Mouse (Mus musculus) adrenal gland, adult 2 months (tissue): ENCODE measurements around the gene Flywch2. TPM values are rescaled to one million over a fixed set of nuclear protein-coding genes. Genes with fewer than 3 reads are reported as not detected.
"Not testable (repeated sequence)": the region's sequence is repeated elsewhere in the genome, so short reads cannot be mapped to it uniquely, and the experiment has no call there.

Source experiments
- DNase-seq: peaks from one replicate; pipeline ENCODE4 v3.0.0; 2021
- polyA plus RNA-seq: library from polyadenylated mRNA; depleted of rRNA; stranded (reverse); fragments of >200 nt; gene quantifications from 2 replicates; pipeline ENCODE4 v1.2.3, GENCODE M21; 2012
- total RNA-seq, 2 experiments: library from RNA; stranded (reverse); gene quantifications; 2 replicates each; pipeline ENCODE4 v1.2.3; 2021

The Flywch2 gene
- total and polyA plus RNA-seq, 3 experiments: 4.3 to 8.7 (median 6.7) TPM

DNA sequence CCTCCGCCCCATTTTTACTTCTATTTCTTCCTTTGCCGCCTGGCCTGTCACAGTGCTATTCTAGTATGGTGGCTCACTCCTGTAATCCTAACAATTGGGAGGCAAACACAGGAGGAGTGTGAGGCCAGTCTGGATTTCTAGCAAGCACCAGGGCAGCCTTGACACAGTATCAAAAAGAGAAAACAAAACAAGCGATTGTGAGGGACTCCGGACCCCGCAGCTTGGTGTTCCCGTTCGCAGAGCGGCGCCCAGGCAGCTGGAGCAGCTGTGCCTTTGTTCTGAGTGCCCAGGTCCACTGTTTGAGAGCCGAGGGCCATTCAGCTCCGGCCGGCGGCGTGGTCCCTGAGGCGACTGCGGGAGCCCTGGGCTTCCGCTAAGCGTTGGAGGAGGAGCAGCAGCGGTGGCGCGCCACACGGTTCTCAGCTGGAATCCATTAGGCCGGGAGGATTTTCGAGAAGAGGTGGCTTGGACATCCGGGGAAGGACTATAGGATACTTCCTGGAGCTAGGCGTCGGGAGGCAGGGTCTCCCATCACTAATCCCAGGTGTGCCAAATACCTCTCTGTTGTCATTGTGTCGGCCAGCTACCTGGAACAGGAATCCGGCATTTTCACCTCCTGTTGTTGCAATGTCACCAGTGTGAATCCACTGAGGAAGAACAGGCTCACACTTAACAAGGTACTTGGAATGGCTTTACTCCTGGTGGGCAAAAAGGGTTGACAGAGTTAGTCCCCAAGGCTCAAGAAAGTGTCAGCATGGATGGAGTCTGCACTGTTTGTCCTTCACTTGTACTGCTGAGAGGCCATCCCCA, 4.6 kb upstream of the Flywch2 start, which contains the start of gene Srrm2:
Srrm2 (plus strand) TSS at position 264 of the 810 bp plus-strand sequence.
- peak; percentile 83 for DNase-seq

DNA sequence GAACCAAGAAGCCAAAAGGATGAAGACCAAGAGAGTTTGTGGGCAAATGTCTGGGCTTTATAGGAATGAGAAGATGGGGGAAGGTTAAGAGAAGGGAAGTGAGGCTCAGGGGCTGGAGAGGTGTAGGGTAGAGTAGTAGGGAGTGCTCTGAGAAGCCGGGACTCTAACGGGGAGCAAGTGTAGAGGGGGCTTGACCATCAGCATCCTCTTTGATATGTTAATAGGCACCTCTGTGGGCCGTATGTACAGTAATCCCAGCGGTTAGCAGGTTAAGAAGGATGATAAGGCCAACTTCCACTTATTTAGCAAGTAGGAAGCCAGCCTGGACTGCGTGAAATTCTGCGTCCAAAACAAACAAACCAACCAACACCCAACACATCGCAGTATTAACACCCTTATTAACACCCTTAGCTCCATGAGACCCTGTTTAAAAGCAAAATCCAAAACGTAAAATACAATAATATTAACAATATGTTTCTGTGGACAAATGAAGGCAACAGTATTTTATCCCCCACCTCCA, 3.9 kb upstream of the Flywch2 start:
- DNase-seq: no peak

DNA sequence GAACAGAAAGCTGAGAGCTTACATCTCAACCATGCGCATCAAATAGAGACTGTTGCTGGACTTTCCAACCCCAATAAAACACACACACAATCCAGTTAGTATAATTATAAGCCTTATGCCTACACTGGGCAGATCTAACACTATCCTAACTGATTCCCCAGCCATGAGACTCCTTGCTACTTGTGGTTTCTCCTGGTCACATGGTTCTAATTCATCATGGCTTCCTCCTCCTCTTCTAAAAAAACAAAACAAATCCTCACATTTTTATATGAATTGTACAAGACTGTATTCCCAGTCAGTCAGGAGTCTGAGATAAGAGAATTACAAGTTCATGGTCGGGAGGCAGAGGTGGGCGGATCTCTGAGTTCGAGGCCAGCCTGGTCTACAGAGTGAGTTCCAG, 3.1 kb upstream of the Flywch2 start:
- no peak for DNase-seq

- peak; percentile 27 for DNase-seq
Observed at GRCm38 (mm10) chr17:23786510-23786931, 640 bp upstream of the Flywch2 start.

GRCm38 (mm10) chr17:23783352-23783751, 2.5 kb downstream of the Flywch2 start:
- DNase-seq: no peak

DNA sequence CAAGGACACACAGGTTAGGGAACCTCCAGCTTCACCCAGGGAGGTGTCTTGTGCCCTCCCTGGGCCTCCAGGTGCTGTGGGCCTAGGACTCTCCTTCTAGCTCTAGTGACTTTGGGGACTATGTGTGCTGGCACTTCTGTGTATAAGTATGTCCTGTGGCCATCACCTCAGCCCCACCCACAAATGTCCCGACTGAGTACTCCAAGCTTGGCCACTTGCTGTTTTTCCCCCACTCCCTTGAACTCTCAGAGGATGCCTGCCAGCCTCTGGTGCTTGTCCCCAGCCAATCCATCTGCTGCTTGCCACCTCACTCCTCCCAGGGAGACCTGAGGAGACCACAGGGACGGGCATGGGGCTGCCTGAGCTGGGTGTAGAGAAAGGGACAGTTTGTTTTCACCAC, 7.4 kb downstream of the Flywch2 start:
- no peak for DNase-seq

GRCm38 (mm10) chr17:23777141-23777540, 8.7 kb downstream of the Flywch2 start:
- no peak for DNase-seq

DNA sequence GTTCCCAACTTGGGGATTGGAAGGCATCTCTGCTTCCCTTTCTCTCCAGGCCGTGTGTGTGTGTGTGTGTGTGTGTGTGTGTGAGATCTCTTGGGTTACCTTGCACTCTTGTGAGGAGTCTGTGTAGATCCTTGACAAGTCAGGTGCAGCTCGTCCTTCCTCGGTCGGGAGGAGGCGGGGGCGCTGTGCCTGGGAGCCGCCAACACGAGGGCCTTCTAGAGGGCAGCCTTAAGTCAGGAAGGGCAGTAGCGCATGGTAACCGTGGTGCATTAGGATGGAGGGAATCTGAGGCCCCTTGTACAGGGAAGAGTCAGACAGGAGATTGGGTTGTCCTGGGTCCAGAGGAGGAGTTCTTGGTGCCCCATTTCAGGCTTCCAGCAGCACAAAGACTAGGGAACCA, 9.7 kb downstream of the Flywch2 start:
- DNase-seq: no peak

DNA sequence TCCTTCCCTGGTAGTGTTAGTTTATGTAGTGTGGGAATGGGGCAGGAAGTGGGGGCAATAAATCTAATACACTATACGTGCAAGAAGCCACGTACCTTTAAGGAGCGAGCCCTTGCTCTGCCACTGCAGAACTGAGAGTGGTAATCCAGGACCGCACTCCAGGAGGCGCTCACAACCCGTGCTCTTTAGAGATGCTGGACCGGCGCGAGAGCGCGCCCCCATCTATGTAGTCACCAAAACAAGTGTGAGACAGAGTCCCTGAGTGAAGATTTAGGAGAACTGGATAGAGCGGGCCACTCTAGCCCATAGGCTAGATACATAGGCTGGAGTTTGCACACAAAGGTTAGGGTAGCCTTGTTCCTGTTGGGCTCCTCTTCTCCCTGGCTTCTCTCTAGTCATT, 11.8 kb downstream of the Flywch2 start:
- DNase-seq: peak; percentile 89

DNA sequence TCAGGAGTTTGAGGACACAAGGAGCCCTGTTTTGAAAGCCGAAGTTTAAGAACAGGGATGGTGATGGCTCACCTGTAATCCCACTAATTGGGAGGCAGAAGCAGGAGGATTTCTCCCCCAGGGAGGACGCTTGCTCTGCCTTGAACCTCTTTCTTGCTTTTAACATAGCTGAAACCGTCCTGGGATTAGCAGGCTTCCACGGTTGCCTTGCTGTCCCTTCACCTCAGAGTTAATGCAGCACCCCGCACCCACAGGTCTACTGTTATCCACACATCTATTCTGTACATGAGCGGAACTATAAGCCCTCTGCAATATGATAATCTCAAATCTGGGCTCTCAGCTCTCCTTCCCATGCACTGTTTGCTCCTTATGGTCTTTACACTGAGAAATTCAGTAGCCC, 12.2 kb downstream of the Flywch2 start:
- no peak for DNase-seq

DNA sequence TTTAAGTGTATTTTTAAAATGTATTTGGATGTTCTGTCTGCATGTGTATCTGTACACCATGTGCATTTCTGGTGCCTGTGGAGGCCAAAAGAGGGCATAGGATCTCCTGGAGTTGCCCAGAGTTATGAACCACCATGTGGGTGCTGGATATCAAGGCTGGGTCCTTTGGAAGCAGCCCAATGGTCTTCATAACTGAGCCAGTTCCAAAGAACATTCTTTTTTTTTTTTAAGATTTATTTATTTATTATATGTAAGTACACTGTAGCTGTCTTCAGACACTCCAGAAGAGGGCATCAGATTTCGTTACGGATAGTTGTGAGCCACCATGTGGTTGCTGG, 13.7 kb downstream of the Flywch2 start:
- not testable (repeated sequence) for DNase-seq

- peak; percentile 98 for DNase-seq
Observed at GRCm38 (mm10) chr17:23771284-23772218, 14.3 kb downstream of the Flywch2 start, which contains the start of gene Flywch1. Flywch1 (minus strand) TSS chr17:23771602.

DNA sequence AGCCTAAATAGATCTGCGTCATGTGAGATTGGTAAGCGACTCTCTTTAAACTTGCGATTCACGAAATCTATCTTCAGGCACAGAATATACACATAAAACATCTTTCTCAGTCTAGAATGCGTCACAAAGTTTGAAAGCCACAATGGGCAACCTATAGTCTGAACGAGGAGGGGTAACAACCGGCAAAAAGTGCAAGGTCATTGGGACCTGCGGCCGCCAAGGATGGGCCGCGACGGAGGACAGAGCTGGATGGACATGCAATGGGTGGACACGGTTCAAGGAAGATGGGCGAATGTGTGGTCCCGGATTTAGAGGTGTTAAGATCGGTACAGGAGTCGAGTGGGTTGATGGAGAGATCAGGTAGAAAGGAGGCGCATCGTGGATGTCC, 15.0 kb downstream of the Flywch2 start:
- no peak for DNase-seq

DNA sequence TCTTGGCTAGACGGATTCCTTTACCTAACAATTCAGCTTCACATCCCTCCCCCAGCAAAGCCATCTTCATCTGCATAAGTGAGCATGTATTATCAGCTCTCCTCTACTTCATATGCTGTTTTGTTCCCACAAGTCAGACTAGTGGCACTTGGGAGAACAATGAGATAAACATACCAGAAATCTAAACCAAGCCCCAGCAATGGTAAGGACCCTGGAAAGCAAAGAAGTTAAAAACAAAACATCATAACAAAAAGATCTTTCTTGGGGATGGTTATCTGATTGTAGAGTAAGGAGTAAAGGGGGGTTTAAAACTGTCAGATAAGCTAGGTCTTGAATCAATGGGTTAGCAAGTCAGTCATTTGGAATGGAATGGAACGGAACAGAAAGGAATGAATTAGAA, 15.4 kb downstream of the Flywch2 start:
- no peak for DNase-seq

GRCm38 (mm10) chr17:23762976-23763375, 22.9 kb downstream of the Flywch2 start:
- no peak for DNase-seq

GRCm38 (mm10) chr17:23761155-23761554, 24.7 kb downstream of the Flywch2 start:
- no peak for DNase-seq

GRCm38 (mm10) chr17:23760231-23760630, 25.6 kb downstream of the Flywch2 start:
- no peak for DNase-seq

DNA sequence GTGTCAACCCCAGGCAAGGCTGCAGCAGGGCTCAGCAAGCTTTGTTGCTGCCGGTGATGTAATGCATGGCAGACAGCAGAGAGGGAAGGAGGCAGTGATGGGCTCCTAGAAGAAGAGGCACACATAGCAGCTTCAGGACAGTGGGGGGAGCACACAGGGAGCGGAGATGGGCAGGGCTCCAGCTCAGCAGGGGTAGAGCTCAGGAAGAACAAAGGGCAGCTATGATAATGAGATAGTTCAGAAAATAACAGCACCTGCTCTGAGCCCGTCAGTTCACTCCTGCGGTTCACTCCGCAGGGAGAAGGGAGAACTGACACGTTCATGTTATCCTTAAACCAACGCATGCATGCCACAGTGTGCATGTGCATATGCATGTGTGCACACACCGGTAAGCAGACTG, 27.1 kb downstream of the Flywch2 start:
- no peak for DNase-seq

DNA sequence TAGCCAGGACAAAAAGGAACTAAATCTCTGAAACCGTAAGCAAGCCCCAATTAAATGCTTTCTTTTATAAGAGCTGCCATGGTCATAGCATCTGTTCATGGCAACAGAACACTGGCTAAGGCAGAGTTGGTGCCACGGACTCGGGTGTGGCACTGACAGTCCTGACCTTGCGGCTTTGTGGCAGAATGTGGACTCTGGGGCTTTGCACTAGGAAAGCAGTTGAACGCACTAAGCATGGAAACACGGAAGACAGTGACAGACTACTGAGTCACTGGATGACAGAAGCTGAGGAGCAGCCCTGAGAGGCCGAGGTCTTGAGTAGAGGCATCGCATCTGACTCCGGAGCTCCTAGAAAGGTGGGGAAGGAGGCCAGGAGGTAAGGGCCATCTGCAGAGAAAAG, 28.3 kb downstream of the Flywch2 start:
- no peak for DNase-seq

- DNase-seq: peak; percentile 30
Observed at GRCm38 (mm10) chr17:23755689-23756088, 30.2 kb downstream of the Flywch2 start.

GRCm38 (mm10) chr17:23749400-23750191, 36.3 kb downstream of the Flywch2 start:
- no peak for DNase-seq
